ENCODE assay signal across 25 mouse cellular contexts in the genomic region with DNA sequence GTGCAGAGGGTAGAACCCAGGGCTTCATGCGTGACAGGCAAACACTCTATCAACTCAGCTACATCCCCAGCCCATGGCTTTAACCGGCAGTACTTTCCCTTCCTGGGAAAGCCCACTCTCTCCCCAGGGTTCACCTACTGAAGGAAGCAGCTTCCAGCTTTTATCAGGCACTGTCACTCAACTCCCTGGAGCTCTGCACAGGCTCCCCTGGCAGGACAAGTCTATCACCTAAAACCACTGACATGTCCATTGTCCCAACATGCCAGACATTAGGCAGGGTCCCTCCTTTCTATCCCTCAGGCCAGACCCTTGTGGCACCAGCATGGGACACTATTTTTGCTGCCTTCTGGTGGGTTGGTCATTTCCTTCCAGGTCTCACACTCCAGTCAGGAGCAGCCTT. TPM values are rescaled to one million over a fixed set of nuclear protein-coding genes. Genes with fewer than 3 reads are reported as not detected.
DNase-seq lines count a peak whose midpoint lies in the region; ATAC-seq and TF ChIP-seq lines count a peak whose summit lies in the region.
"Had no signal": no experiment of that assay in that cellular context is flagged by ENCODE, and none has a peak within 500 bp of the region (broad histone marks: within the 10 kb centered on the region; RNA-seq: fewer than 3 reads in every experiment).

No protein-coding gene starts in this region.

- H3K4me3 ChIP-seq in heart, embryonic 11.5 days (ENCODE audit: low read depth, low read length): no peak overlapping the region
- no peak overlapping the region for H3K4me3 ChIP-seq in heart, embryonic 14.5 days (ENCODE audit: control insufficient read depth in 1 of 2, insufficient read depth in 1 of 2, low read depth in 1 of 2, low read length in 2 of 2)
- no peak overlapping the region for H3K4me3 ChIP-seq in heart, postnatal 0 days (ENCODE audit: low read depth, low read length)
- H3K4me3 ChIP-seq: forebrain, embryonic 10.5 days; forebrain, embryonic 13.5 days; hindbrain, embryonic 12.5 days; hindbrain, embryonic 15.5 days had no signal

- no peak for DNase-seq in heart, postnatal 36 days
- DNase-seq in heart, adult 8-10 months (ENCODE audit: low spot score): no peak
- DNase-seq in heart, postnatal 0 days (ENCODE audit: low spot score): no peak
- no peak for DNase-seq in heart, adult 9 months (ENCODE audit: low spot score in 2 of 2)
- DNase-seq: adrenal gland, postnatal 10 days; adrenal gland, postnatal 36 days; B cell, adult 2 months; cerebellum, adult 18-20 months; cerebellum, adult 9-10 months; cerebellum, postnatal 14 days; gastrocnemius, postnatal 10 days; gastrocnemius, postnatal 36 days; kidney, adult 8-10 months had no signal

- no peak for TF ChIP-seq EP300 in heart, postnatal 0 days (IDR thresholded peaks at IDR 0.05; ENCODE audit: low read depth)

- H3K9ac ChIP-seq in heart, embryonic 11.5 days (ENCODE audit: low read depth, low read length): no peak overlapping the region
- no peak overlapping the region for H3K9ac ChIP-seq in heart, embryonic 14.5 days (ENCODE audit: low read length)
- no peak overlapping the region for H3K9ac ChIP-seq in heart, postnatal 0 days (replicated peaks; ENCODE audit: low read depth, low read length)
- H3K9ac ChIP-seq: forebrain, embryonic 13.5 days; hindbrain, embryonic 12.5 days; hindbrain, embryonic 15.5 days had no signal

- peak; percentile 47; the same call in 1 of the 2 replicates for ATAC-seq in heart, embryonic 11.5 days (replicated peaks; ENCODE audit: insufficient number of reproducible peaks, low FRiP score, low TSS enrichment)
- ATAC-seq in heart, embryonic 14.5 days (ENCODE audit: insufficient number of reproducible peaks, insufficient read depth, low FRiP score, low read depth): no peak
- peak; percentile 51; the same call in 1 of the 2 replicates for ATAC-seq in heart, postnatal 0 days (ENCODE audit: insufficient read depth, low read depth)
- ATAC-seq: forebrain, embryonic 13.5 days; forebrain, embryonic 16.5 days; intestine, postnatal 0 days; Patski had no signal

- H3K4me2 ChIP-seq in heart, embryonic 11.5 days: no peak overlapping the region
- no peak overlapping the region for H3K4me2 ChIP-seq in heart, embryonic 14.5 days (ENCODE audit: low read length)
- no peak overlapping the region for H3K4me2 ChIP-seq in heart, postnatal 0 days (ENCODE audit: low read depth, low read length)
- H3K4me2 ChIP-seq: forebrain, embryonic 13.5 days; hindbrain, embryonic 12.5 days; hindbrain, embryonic 15.5 days had no signal

- peaks cover 45% of the 10 kb centered on the region for H3K4me1 ChIP-seq in heart, embryonic 11.5 days (ENCODE audit: control insufficient read depth, insufficient read depth, low read length)
- peaks cover 19 to 34% of the 10 kb centered on the region in 2 experiments for H3K4me1 ChIP-seq in heart, embryonic 14.5 days (ENCODE audit: control insufficient read depth in 2 of 2, insufficient read depth in 2 of 2, low read length in 2 of 2)
- H3K4me1 ChIP-seq in heart, postnatal 0 days (ENCODE audit: control insufficient read depth, insufficient read depth): peaks cover 21% of the 10 kb centered on the region
- H3K4me1 ChIP-seq: hindbrain, embryonic 12.5 days had no signal

- 22% methylated on average over 2 of the region's 2 CpGs for WGBS in heart, embryonic 11.5 days (ENCODE audit: insufficient replicate concordance)
- 10% methylated on average over 2 of the region's 2 CpGs for WGBS in heart, embryonic 14.5 days
- 22% methylated on average over 2 of the region's 2 CpGs for WGBS in heart, postnatal 0 days

- intact Hi-C loops in heart, postnatal 36 days (cut with DNase I): no loop called here

- no peaks in the 10 kb centered on the region for H3K36me3 ChIP-seq in heart, embryonic 11.5 days (ENCODE audit: control insufficient read depth, insufficient read depth, low read length)
- H3K36me3 ChIP-seq in heart, embryonic 14.5 days (ENCODE audit: control insufficient read depth, insufficient read depth, low read length): no peaks in the 10 kb centered on the region
- no peaks in the 10 kb centered on the region for H3K36me3 ChIP-seq in heart, postnatal 0 days (replicated peaks; ENCODE audit: control insufficient read depth, insufficient read depth, low read length)
- H3K36me3 ChIP-seq: forebrain, embryonic 10.5 days; G1E; hindbrain, embryonic 12.5 days; hindbrain, embryonic 15.5 days had no signal

- peak overlapping the region; percentile 59 for H3K27ac ChIP-seq in heart, embryonic 11.5 days (ENCODE audit: low read depth, low read length)
- peak overlapping the region; percentile 21 to 25; a peak in 1 of 4 replicates for H3K27ac ChIP-seq in heart, embryonic 14.5 days (replicated peaks in 1 of 2; ENCODE audit: control insufficient read depth in 1 of 2, insufficient read depth in 1 of 2, low read depth in 2 of 2, low read length in 2 of 2)
- H3K27ac ChIP-seq in heart, postnatal 0 days (ENCODE audit: low read depth): no peak overlapping the region
- H3K27ac ChIP-seq: forebrain, embryonic 10.5 days; forebrain, embryonic 13.5 days; hindbrain, embryonic 12.5 days; hindbrain, embryonic 15.5 days had no signal

- no peaks in the 10 kb centered on the region for H3K9me3 ChIP-seq in heart, embryonic 11.5 days (replicated peaks; ENCODE audit: control insufficient read depth, low read length)
- H3K9me3 ChIP-seq in heart, embryonic 14.5 days (ENCODE audit: control insufficient read depth, low read length): no peaks in the 10 kb centered on the region
- no peaks in the 10 kb centered on the region for H3K9me3 ChIP-seq in heart, postnatal 0 days (replicated peaks; ENCODE audit: control insufficient read depth, low read length)
- H3K9me3 ChIP-seq: forebrain, embryonic 10.5 days; forebrain, embryonic 13.5 days; G1E; hindbrain, embryonic 12.5 days; hindbrain, embryonic 15.5 days had no signal

- no peaks in the 10 kb centered on the region for H3K27me3 ChIP-seq in heart, embryonic 11.5 days (ENCODE audit: control insufficient read depth, insufficient read depth, low read length)
- no peaks in the 10 kb centered on the region for H3K27me3 ChIP-seq in heart, embryonic 14.5 days (ENCODE audit: control insufficient read depth, insufficient read depth, low read length)
- H3K27me3 ChIP-seq in heart, postnatal 0 days (ENCODE audit: control insufficient read depth, insufficient read depth, low read length): no peaks in the 10 kb centered on the region
- H3K27me3 ChIP-seq: CH12.LX; forebrain, embryonic 13.5 days; hindbrain, embryonic 12.5 days; hindbrain, embryonic 15.5 days; Patski had no signal

- TF ChIP-seq CTCF in heart, postnatal 0 days (IDR thresholded peaks at IDR 0.05; ENCODE audit: low read depth): no peak

RNA-seq across cellular contexts. Expression of a gene that starts 37.8 kb away (rescaled TPM):
- polyA plus RNA-seq in heart, embryonic 11.5 days (2014; fragmentation: Nextera tagmentation; extraction: Ambion mirVana): 37.0 and 48.8 TPM in 2 replicates
- 10 to 100 TPM; 31.9 to 38.4 TPM for total RNA-seq in heart, postnatal 36 days (2021)
- polyA plus RNA-seq in heart, embryonic 14.5 days (2014; fragmentation: Nextera tagmentation; extraction: Ambion mirVana): 35.8 and 37.6 TPM in 2 replicates
- 10 to 100 TPM; 28.4 to 41.6 (median 30.4) TPM for total RNA-seq in heart, adult 8-10 months (2022)
- 20.0 and 29.3 TPM in 2 replicates for total RNA-seq in heart, postnatal 0 days (2014; rRNA removed; ENCODE audit: low replicate concordance)
- polyA plus RNA-seq in heart, postnatal 0 days (2015; fragmentation: Nextera tagmentation; extraction: Ambion mirVana): 20.1 and 20.6 TPM in 2 replicates
- total RNA-seq: CH12.LX; granulocyte monocyte progenitor cell, adult 5-6 weeks had no signal
